Mouse (Mus musculus) heart, adult 2 months (tissue): ENCODE data around the gene Gpcpd1. TPM values are rescaled to one million over a fixed set of nuclear protein-coding genes. Genes with fewer than 3 reads are reported as not detected.

Source experiments
- DNase-seq, 2 experiments: peaks; one replicate each; pipeline ENCODE4 v3.0.0; 2021
- H3K27ac ChIP-seq: fragments of 200-600 bp; 2 replicates; pipeline ENCODE4 v1.8.1; 2022
- H3K27me3 ChIP-seq: fragments of 200-500 bp; 2 replicates; pipeline ENCODE4 v1.6.1; 2012; ENCODE audit warnings: mild to moderate bottlenecking, low read length, inconsistent platforms, mixed read lengths; ENCODE audit not compliant: control insufficient read depth, insufficient read depth
- H3K36me3 ChIP-seq: fragments of 200-500 bp; 2 replicates; pipeline ENCODE4 v1.6.1; 2012; ENCODE audit warnings: low read length, inconsistent platforms; ENCODE audit not compliant: control insufficient read depth, insufficient read depth
- H3K4me1 ChIP-seq: fragments of 200-500 bp; 2 replicates; pipeline ENCODE4 v1.6.1; 2011; ENCODE audit warnings: low read length; ENCODE audit not compliant: control insufficient read depth, insufficient read depth
- H3K4me3 ChIP-seq: fragments of 200-600 bp; 2 replicates; pipeline ENCODE4 v1.8.1; 2022
- H3K79me2 ChIP-seq: fragments of 200-500 bp; replicated peaks from 2 replicates; pipeline ENCODE4 v1.6.1; 2012; ENCODE audit warnings: mild to moderate bottlenecking, inconsistent platforms, low read length, moderate library complexity, mixed read lengths; ENCODE audit not compliant: control insufficient read depth, insufficient read depth
- H3K9ac ChIP-seq: fragments of 200-500 bp; 2 replicates; pipeline ENCODE4 v1.6.1; 2012; ENCODE audit warnings: low read depth, mild to moderate bottlenecking, control low read depth, inconsistent platforms, low read length, mixed read lengths
- CTCF ChIP-seq: fragments of 200-600 bp; IDR thresholded peaks from 2 replicates; pipeline ENCODE4 v1.8.1; 2022; ENCODE audit warnings: antibody characterized with exemption, mild to moderate bottlenecking, moderate library complexity
- EP300 ChIP-seq: fragments of 200-500 bp; IDR thresholded peaks from 2 replicates; pipeline ENCODE4 v1.6.1; 2011; ENCODE audit warnings: low read depth, low read length, control low read depth; ENCODE audit not compliant: insufficient read depth
- POLR2A ChIP-seq: fragments of 200-500 bp; IDR thresholded peaks from 2 replicates; pipeline ENCODE4 v1.6.1; 2011; ENCODE audit warnings: mild to moderate bottlenecking, low read depth, low read length, control low read depth; ENCODE audit not compliant: insufficient read depth
- WGBS: fragments of 180-500 bp; shearing (Covaris S2); methylation state at CpG from one replicate; pipeline ENCODE4 v1.1.7; 2018; 5-methylcytosine and 5-hydroxymethylcytosine counted together
- intact Hi-C: fragments of 180-260 bp; cut with DNase I; formaldehyde crosslinking; loops from one replicate; pipeline ENCODE4 v1.15.1; 2025
- polyA plus RNA-seq: library from polyadenylated mRNA; depleted of rRNA; stranded (reverse); fragments of >200 nt; gene quantifications from 2 replicates; pipeline ENCODE4 v1.2.3, GENCODE M21; 2012
- total RNA-seq, 2 experiments: library from RNA; stranded (reverse); gene quantifications; 2 replicates each; pipeline ENCODE4 v1.2.3; 2021

Gene Gpcpd1
- total and polyA plus RNA-seq, 3 experiments = 37.5 to 224 (median 135) TPM

GRCm38 (mm10) chr2:132611551-132612233 is 24.2 kb upstream of the Gpcpd1 start:
- Histone ChIP-seq H3K27ac (no peak overlapping the region), H3K27me3 (no peaks in the 10 kb centered on the region), H3K4me1 (peaks cover 10% of the 10 kb centered on the region), H3K79me2 (no peaks in the 10 kb centered on the region), H3K4me3 (no peak overlapping the region), H3K9ac (no peak overlapping the region), H3K36me3 (no peaks in the 10 kb centered on the region; the same call in 1 of the 2 replicates)
- 93% methylated on average over 4 of the region's 4 CpGs for WGBS
- intact Hi-C loops = no loop called here
- no peak for TF ChIP-seq EP300
- no peak for TF ChIP-seq CTCF
- no peak for TF ChIP-seq POLR2A
- DNase-seq = no peak

DNA sequence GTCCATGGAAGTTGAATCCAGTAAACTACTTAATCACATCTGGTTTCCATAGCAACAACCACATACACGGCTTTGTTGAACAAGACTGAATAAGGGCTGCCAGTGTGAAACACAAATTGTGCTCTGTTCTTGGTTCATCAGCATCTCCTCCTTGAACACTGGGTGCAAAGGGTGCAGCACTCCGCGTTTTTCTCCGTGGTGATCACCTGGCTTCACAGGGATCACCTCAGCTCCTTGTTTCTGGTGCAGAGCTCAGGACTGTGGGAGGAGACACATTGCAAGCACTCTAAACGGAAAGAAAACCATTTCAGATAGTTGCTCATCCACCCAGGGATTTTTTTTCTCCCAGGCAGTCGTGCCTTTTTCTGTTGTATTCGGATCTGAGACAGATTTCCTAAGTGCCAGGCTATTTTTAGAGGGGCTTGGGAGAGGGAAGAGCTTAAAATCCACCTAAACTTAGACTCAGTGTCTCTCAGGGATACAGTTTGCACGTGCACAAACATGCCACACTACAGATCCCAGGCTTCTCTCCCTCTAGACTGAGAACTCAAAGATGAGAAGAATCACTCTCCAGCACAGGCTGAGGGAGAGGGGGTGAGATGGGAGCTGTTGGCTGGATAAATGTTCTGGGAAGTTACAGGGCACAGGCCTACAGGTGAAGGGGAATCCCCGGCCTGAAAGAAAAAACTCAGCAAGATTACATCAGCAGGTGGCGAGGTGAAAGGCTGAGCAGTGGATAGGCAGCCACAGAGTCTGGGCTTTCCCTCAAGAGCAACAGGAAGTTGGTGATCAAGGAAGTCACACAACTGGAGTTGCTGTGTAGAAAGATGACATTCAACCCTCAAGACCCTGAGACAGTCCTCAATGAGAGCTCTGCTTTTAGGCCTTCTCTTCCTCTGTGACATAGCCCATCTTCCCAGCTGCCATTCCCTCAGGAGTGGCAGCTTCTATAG is 19.9 kb upstream of the Gpcpd1 start:
- WGBS = 20% methylated on average over 10 of the region's 10 CpGs
- Histone ChIP-seq H3K4me1 (peaks cover 9% of the 10 kb centered on the region), H3K36me3 (no peaks in the 10 kb centered on the region; the same call in 1 of the 2 replicates), H3K27me3 (no peaks in the 10 kb centered on the region), H3K27ac (peak overlapping the region; percentile 59), H3K9ac (no peak overlapping the region), H3K4me3 (no peak overlapping the region), H3K79me2 (no peaks in the 10 kb centered on the region)
- peak; percentile 50 to 61 for DNase-seq
- intact Hi-C loops = no loop called here
- TF ChIP-seq CTCF (no peak), EP300 (no peak), POLR2A (no peak)

- WGBS = 66% methylated on average over 5 of the region's 5 CpGs
- Histone ChIP-seq H3K4me1 (peaks cover 9% of the 10 kb centered on the region), H3K27me3 (no peaks in the 10 kb centered on the region), H3K36me3 (no peaks in the 10 kb centered on the region; the same call in 1 of the 2 replicates), H3K4me3 (no peak overlapping the region), H3K27ac (no peak overlapping the region), H3K9ac (no peak overlapping the region), H3K79me2 (no peaks in the 10 kb centered on the region)
- DNase-seq = no peak
- no peak for TF ChIP-seq CTCF
- TF ChIP-seq EP300 = no peak
- intact Hi-C loops = no loop called here
Observed at GRCm38 (mm10) chr2:132605795-132606563, 18.4 kb upstream of the Gpcpd1 start.

DNA sequence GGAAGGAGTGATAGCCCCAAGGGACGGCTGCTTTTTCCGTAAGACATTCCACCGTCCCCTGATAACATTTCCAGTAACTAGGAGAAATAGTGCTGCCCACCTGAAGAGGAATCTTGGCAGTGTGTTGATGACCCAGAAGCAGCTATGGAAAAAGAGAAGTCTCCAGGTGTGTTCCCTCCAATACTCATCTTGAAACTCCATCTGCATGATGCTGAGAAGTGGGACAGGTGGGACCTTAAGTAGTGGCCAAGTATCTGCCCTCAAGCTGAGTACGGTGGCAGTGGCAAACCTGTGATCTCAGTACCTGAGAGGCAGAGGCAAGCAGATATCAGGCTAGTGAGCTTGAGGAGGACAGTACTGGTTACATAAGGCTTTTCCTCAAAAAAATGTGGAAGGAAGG is 17.4 kb upstream of the Gpcpd1 start:
- WGBS = 68% methylated on average over 4 of the region's 4 CpGs
- TF ChIP-seq EP300 (no peak), POLR2A (no peak)
- DNase-seq = no peak
- Histone ChIP-seq H3K79me2 (no peaks in the 10 kb centered on the region), H3K9ac (no peak overlapping the region), H3K27ac (no peak overlapping the region), H3K4me3 (no peak overlapping the region), H3K4me1 (peaks cover 9% of the 10 kb centered on the region), H3K27me3 (no peaks in the 10 kb centered on the region), H3K36me3 (no peaks in the 10 kb centered on the region; the same call in 1 of the 2 replicates)
- intact Hi-C loops = no loop called here

DNA sequence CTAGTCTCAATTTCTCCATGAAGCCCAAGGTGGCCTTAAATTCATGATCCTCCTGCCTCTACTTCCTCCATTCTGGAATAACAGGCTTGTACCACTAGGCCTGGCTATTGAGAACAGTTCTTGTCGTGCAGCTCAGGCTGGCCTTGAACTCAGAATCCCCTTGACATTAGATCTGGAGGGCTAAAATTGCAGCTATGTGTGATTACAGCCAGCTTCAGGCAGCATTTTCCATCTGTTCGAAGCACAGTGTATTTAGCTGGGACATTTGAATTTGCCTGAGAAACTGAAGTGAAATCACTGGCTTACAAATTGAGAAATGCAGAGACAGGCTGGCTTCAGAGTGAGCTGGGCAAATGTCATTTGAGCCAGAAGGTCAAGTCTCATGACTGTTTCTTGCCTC is 16.2 kb upstream of the Gpcpd1 start:
- Histone ChIP-seq H3K27me3 (no peaks in the 10 kb centered on the region), H3K4me1 (peaks cover 9% of the 10 kb centered on the region), H3K9ac (no peak overlapping the region), H3K4me3 (no peak overlapping the region), H3K27ac (no peak overlapping the region), H3K36me3 (no peaks in the 10 kb centered on the region; the same call in 1 of the 2 replicates), H3K79me2 (no peaks in the 10 kb centered on the region)
- TF ChIP-seq CTCF (no peak), POLR2A (no peak), EP300 (no peak)
- intact Hi-C loops = no loop called here
- 69% methylated on average over 2 of the region's 2 CpGs for WGBS
- DNase-seq = no peak

- no peak overlapping the region for H3K9ac ChIP-seq
- TF ChIP-seq EP300 (no peak), POLR2A (no peak), CTCF (no peak)
- no peaks in the 10 kb centered on the region for H3K79me2 ChIP-seq
- peaks cover 6% of the 10 kb centered on the region for H3K4me1 ChIP-seq
- no peak overlapping the region for H3K4me3 ChIP-seq
- H3K27me3 ChIP-seq = no peaks in the 10 kb centered on the region
- no peaks in the 10 kb centered on the region for H3K36me3 ChIP-seq
- DNase-seq = no peak
- no peak overlapping the region for H3K27ac ChIP-seq
- intact Hi-C loops = no loop called here
Observed at GRCm38 (mm10) chr2:132601777-132602176, 14.2 kb upstream of the Gpcpd1 start.
